Mouse (Mus musculus) liver, embryonic 15.5 days (tissue): Measurements from ENCODE around the gene Tgfb2. TPM values are rescaled to one million over a fixed set of nuclear protein-coding genes. Genes with fewer than 3 reads are reported as not detected.

Experiments
- ATAC-seq: fragments of 200-750 bp; cut with Nextera tagmentation; 2 replicates; pipeline ENCODE4 v1.8.0; 2017; ENCODE audit warnings: moderate number of reproducible peaks, mild to moderate bottlenecking, moderate library complexity; ENCODE audit not compliant: insufficient read depth
- H3K27ac ChIP-seq: fragments of 300-500 bp; sonication (generic); replicated peaks from 2 replicates; pipeline ENCODE4 v1.5.1; 2015; ENCODE audit warnings: mild to moderate bottlenecking, inconsistent platforms
- H3K27me3 ChIP-seq: fragments of 300-500 bp; sonication (generic); 2 replicates; pipeline ENCODE4 v1.6.1; 2015; ENCODE audit warnings: mild to moderate bottlenecking, inconsistent platforms
- H3K36me3 ChIP-seq: fragments of 300-500 bp; sonication (generic); replicated peaks from 2 replicates; pipeline ENCODE4 v1.6.1; 2015; ENCODE audit warnings: moderate library complexity, mild to moderate bottlenecking, inconsistent platforms
- H3K4me1 ChIP-seq: fragments of 300-500 bp; sonication (generic); replicated peaks from 2 replicates; pipeline ENCODE4 v1.6.1; 2015; ENCODE audit warnings: inconsistent platforms
- H3K4me2 ChIP-seq: fragments of 300-500 bp; sonication (generic); 2 replicates; pipeline ENCODE4 v1.6.1; 2015; ENCODE audit warnings: moderate library complexity, mild to moderate bottlenecking, inconsistent platforms
- H3K4me3 ChIP-seq: fragments of 300-500 bp; sonication (generic); replicated peaks from 2 replicates; pipeline ENCODE4 v1.5.1; 2015; ENCODE audit warnings: mild to moderate bottlenecking, inconsistent platforms
- H3K9ac ChIP-seq: fragments of 300-500 bp; sonication (generic); 2 replicates; pipeline ENCODE4 v1.6.1; 2015; ENCODE audit warnings: moderate library complexity, mild to moderate bottlenecking, inconsistent platforms
- H3K9me3 ChIP-seq: fragments of 300-500 bp; sonication (generic); replicated peaks from 2 replicates; pipeline ENCODE4 v1.6.1; 2016; ENCODE audit warnings: inconsistent platforms
- WGBS: fragments of 180-500 bp; shearing (Covaris S2); methylation state at CpG from one replicate; pipeline ENCODE4 v1.1.7; 2015; ENCODE audit warnings: mixed read lengths; ENCODE audit not compliant: insufficient replicate concordance; 5-methylcytosine and 5-hydroxymethylcytosine counted together
- polyA plus RNA-seq: library from polyadenylated mRNA; unstranded; fragments of >200 nt; fragmentation: Nextera tagmentation; extraction: Ambion mirVana; gene quantifications from 2 replicates; pipeline ENCODE4 v1.2.1, GENCODE M21; 2015

Gene Tgfb2
- polyA plus RNA-seq, 1 experiment from 2014 or later, result 1.5 TPM

- Histone ChIP-seq H3K4me1 (no peaks in the 10 kb centered on the region), H3K36me3 (no peaks in the 10 kb centered on the region), H3K4me3 (no peak overlapping the region), H3K27me3 (no peaks in the 10 kb centered on the region), H3K9ac (no peak overlapping the region), H3K4me2 (no peak overlapping the region), H3K27ac (no peak overlapping the region), H3K9me3 (no peaks in the 10 kb centered on the region)
- ATAC-seq, result no peak
- WGBS, result 57% methylated on average over 5 of the region's 5 CpGs
Measured at GRCm38 (mm10) chr1:186577302-186577701, 128.5 kb downstream of the Tgfb2 start.

- Histone ChIP-seq H3K27ac (no peak overlapping the region), H3K4me1 (no peaks in the 10 kb centered on the region), H3K4me2 (no peak overlapping the region), H3K36me3 (no peaks in the 10 kb centered on the region), H3K9me3 (no peaks in the 10 kb centered on the region), H3K9ac (no peak overlapping the region), H3K4me3 (no peak overlapping the region), H3K27me3 (no peaks in the 10 kb centered on the region)
- WGBS, result 17% methylated on average over 9 of the region's 9 CpGs
- peak; percentile 47 for ATAC-seq
Measured at GRCm38 (mm10) chr1:186575629-186576028, 130.2 kb downstream of the Tgfb2 start.

- Histone ChIP-seq H3K4me3 (no peak overlapping the region), H3K27ac (no peak overlapping the region), H3K27me3 (no peaks in the 10 kb centered on the region), H3K9ac (no peak overlapping the region), H3K9me3 (no peaks in the 10 kb centered on the region), H3K4me1 (no peaks in the 10 kb centered on the region), H3K36me3 (no peaks in the 10 kb centered on the region), H3K4me2 (no peak overlapping the region)
- 68% methylated on average over 7 of the region's 7 CpGs for WGBS
- ATAC-seq, result no peak
Measured at GRCm38 (mm10) chr1:186575074-186575473, 130.7 kb downstream of the Tgfb2 start.

Other genes with a start within 250 kb of the Tgfb2 start
- 21.3 and 25.9 TPM in 2 replicates for gene Rrp15, start 43.4 kb upstream of the Tgfb2 start, polyA plus RNA-seq